Mouse (Mus musculus) lung, adult 2 months (tissue): ENCODE results near the gene Arhgef7.

Experiments used
- CTCF ChIP-seq: fragments of 200-500 bp; IDR thresholded peaks from 2 replicates; pipeline ENCODE4 v1.5.1; 2011; ENCODE audit warnings: mild to moderate bottlenecking, low read length, control low read depth; ENCODE audit not compliant: insufficient read depth
- POLR2A ChIP-seq: fragments of 200-500 bp; IDR thresholded peaks from 2 replicates; pipeline ENCODE4 v1.6.1; 2011; ENCODE audit warnings: low read depth, mild to moderate bottlenecking, control low read depth, low read length, borderline replicate concordance; ENCODE audit errors: extremely low read depth

- TF ChIP-seq POLR2A (no peak), CTCF (no peak)
These were observed 30.1 kb upstream of the Arhgef7 start for GRCm38 (mm10) chr8:11697467-11697866.
